15 mouse cellular contexts compared by ENCODE assay signal in the genomic region with DNA sequence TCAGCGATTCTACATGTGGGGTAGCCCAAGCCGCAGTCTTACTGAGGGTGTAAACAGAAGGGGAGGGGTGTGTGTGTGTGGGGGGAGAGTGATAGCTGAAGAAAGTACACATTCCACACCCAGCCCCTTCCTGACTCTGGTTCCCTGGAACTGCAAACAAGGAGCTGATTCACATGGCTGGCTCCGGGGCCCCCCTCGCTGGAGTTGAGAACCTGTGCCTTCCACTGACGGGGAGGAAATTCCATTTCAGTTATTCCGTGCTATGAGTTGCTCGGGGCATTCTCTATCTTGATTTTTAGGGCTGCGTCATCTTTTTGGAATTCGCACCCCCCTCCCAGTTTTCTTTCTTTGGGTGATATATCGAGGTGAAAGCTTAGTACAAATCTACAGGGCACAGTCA.
A peak's percentile ranks its signal among the peaks of the same experiment; 100 is the strongest.
DNase-seq lines count a peak whose midpoint lies in the region; ATAC-seq and TF ChIP-seq lines count a peak whose summit lies in the region.
"Had no signal": no experiment of that assay in that cellular context is flagged by ENCODE, and none has a peak within 500 bp of the region (broad histone marks: within the 10 kb centered on the region; RNA-seq: fewer than 3 reads in every experiment).

No protein-coding gene starts in this region.

- H3K4me1 ChIP-seq in heart, embryonic 10.5 days: peaks cover 40% of the 10 kb centered on the region
- peaks cover 22% of the 10 kb centered on the region for H3K4me1 ChIP-seq in limb, embryonic 12.5 days (replicated peaks)
- peaks cover 32% of the 10 kb centered on the region for H3K4me1 ChIP-seq in limb, embryonic 10.5 days
- peaks cover 51% of the 10 kb centered on the region for H3K4me1 ChIP-seq in embryonic fibroblast, embryonic 13.5 days (ENCODE audit: control insufficient read depth, insufficient read depth, low read length)
- peaks cover 3% of the 10 kb centered on the region; the same call in 1 of the 2 replicates for H3K4me1 ChIP-seq in stomach, embryonic 15.5 days
- H3K4me1 ChIP-seq: hindbrain, embryonic 13.5 days had no signal

- no peaks in the 10 kb centered on the region for H3K27me3 ChIP-seq in heart, embryonic 10.5 days (ENCODE audit: insufficient read depth, poor library complexity, severe bottlenecking)
- H3K27me3 ChIP-seq in limb, embryonic 12.5 days: no peaks in the 10 kb centered on the region
- no peaks in the 10 kb centered on the region for H3K27me3 ChIP-seq in limb, embryonic 10.5 days (ENCODE audit: low read depth, poor library complexity, severe bottlenecking)
- no peaks in the 10 kb centered on the region for H3K27me3 ChIP-seq in stomach, embryonic 15.5 days (replicated peaks)
- H3K27me3 ChIP-seq: hindbrain, embryonic 13.5 days had no signal

- no peak overlapping the region for H3K9ac ChIP-seq in limb, embryonic 12.5 days (replicated peaks)
- no peak overlapping the region for H3K9ac ChIP-seq in stomach, embryonic 15.5 days
- H3K9ac ChIP-seq: hindbrain, embryonic 13.5 days had no signal

- intact Hi-C loops in heart, postnatal 36 days (cut with DNase I): no loop called here

- no peak overlapping the region for H3K4me3 ChIP-seq in heart, embryonic 10.5 days
- H3K4me3 ChIP-seq in limb, embryonic 12.5 days (replicated peaks): no peak overlapping the region
- no peak overlapping the region for H3K4me3 ChIP-seq in limb, embryonic 10.5 days
- no peak overlapping the region for H3K4me3 ChIP-seq in embryonic fibroblast, embryonic 13.5 days (ENCODE audit: insufficient read depth, low read length)
- H3K4me3 ChIP-seq in stomach, embryonic 15.5 days (replicated peaks): no peak overlapping the region
- H3K4me3 ChIP-seq: hindbrain, embryonic 13.5 days had no signal

- WGBS in heart, embryonic 10.5 days: 38% methylated on average over 10 of the region's 10 CpGs
- WGBS in limb, embryonic 12.5 days: 57% methylated on average over 10 of the region's 10 CpGs
- 76% methylated on average over 10 of the region's 10 CpGs for WGBS in limb, embryonic 10.5 days
- WGBS in stomach, embryonic 15.5 days: 52% methylated on average over 10 of the region's 10 CpGs

- TF ChIP-seq POLR2A in embryonic fibroblast, embryonic 13.5 days (IDR thresholded peaks at IDR 0.05; ENCODE audit: low read depth, low read length): no peak

- H3K4me2 ChIP-seq in limb, embryonic 12.5 days: no peak overlapping the region
- no peak overlapping the region for H3K4me2 ChIP-seq in stomach, embryonic 15.5 days
- H3K4me2 ChIP-seq: hindbrain, embryonic 13.5 days had no signal

- H3K36me3 ChIP-seq in heart, embryonic 10.5 days: no peaks in the 10 kb centered on the region
- H3K36me3 ChIP-seq in limb, embryonic 12.5 days: no peaks in the 10 kb centered on the region
- H3K36me3 ChIP-seq in limb, embryonic 10.5 days: no peaks in the 10 kb centered on the region
- H3K36me3 ChIP-seq in stomach, embryonic 15.5 days: no peaks in the 10 kb centered on the region
- H3K36me3 ChIP-seq: hindbrain, embryonic 13.5 days had no signal

- H3K9me3 ChIP-seq in heart, embryonic 10.5 days: no peaks in the 10 kb centered on the region
- H3K9me3 ChIP-seq in limb, embryonic 12.5 days: no peaks in the 10 kb centered on the region
- H3K9me3 ChIP-seq in limb, embryonic 10.5 days (replicated peaks): no peaks in the 10 kb centered on the region
- no peaks in the 10 kb centered on the region for H3K9me3 ChIP-seq in stomach, embryonic 15.5 days
- H3K9me3 ChIP-seq: hindbrain, embryonic 13.5 days had no signal

- peak overlapping the region; percentile 53; the same call in 1 of the 2 replicates for H3K27ac ChIP-seq in heart, embryonic 10.5 days
- H3K27ac ChIP-seq in limb, embryonic 12.5 days: no peak overlapping the region; the same call in 1 of the 2 replicates
- H3K27ac ChIP-seq in limb, embryonic 10.5 days: no peak overlapping the region
- H3K27ac ChIP-seq in embryonic fibroblast, embryonic 13.5 days (ENCODE audit: insufficient read depth, low read length): peak overlapping the region; percentile 92
- H3K27ac ChIP-seq in stomach, embryonic 15.5 days: no peak overlapping the region
- H3K27ac ChIP-seq: hindbrain, embryonic 13.5 days had no signal

- peak; percentile 63; the same call in 1 of the 2 replicates for ATAC-seq in limb, embryonic 12.5 days (ENCODE audit: insufficient number of reproducible peaks, insufficient read depth, low FRiP score, low TSS enrichment, low read depth)
- ATAC-seq in stomach, embryonic 15.5 days (ENCODE audit: insufficient read depth, low FRiP score, low read depth): peak; percentile 74
- no peak for ATAC-seq in megakaryocyte progenitor cell, adult 5-6 weeks (replicated peaks; ENCODE audit: poor library complexity)
- ATAC-seq: forebrain, embryonic 16.5 days had no signal

- no peak for DNase-seq in heart, embryonic 10.5 days (ENCODE audit: low spot score)
- no peak for DNase-seq in heart, postnatal 36 days
- no peak for DNase-seq in limb, embryonic 10.5 days (ENCODE audit: low spot score)
- DNase-seq in retina, postnatal 1 day: no peak
- DNase-seq: adrenal gland, postnatal 10 days; embryo, embryonic 11 days; gastrocnemius, postnatal 36 days; left cerebral cortex, postnatal 4 days; thymus, postnatal 14 days had no signal

- TF ChIP-seq CTCF in embryonic fibroblast, embryonic 13.5 days (IDR thresholded peaks at IDR 0.05; ENCODE audit: borderline replicate concordance, insufficient read depth, low read length): no peak

Comparison
In these comparisons a context has a peak if more than half of its experiments do, and no peak if none do; other contexts are left out.
1. H3K27ac ChIP-seq: peak in heart, embryonic 10.5 days (single experiment) and embryonic fibroblast, embryonic 13.5 days (single experiment); none in limb, embryonic 12.5 days (single experiment), limb, embryonic 10.5 days (single experiment) and stomach, embryonic 15.5 days (single experiment).